Mouse (Mus musculus) liver, adult 2 months (tissue): ENCODE results near the gene Slc39a9. TPM values are rescaled to one million over a fixed set of nuclear protein-coding genes. Genes with fewer than 3 reads are reported as not detected.

ENCODE experiments used
- DNase-seq: peaks from one replicate; pipeline ENCODE4 v3.0.0-alpha.2; 2011; ENCODE audit warnings: low read depth, low spot score; ENCODE audit errors: extremely low read depth
- H3K27ac ChIP-seq: fragments of 200-500 bp; replicated peaks from 2 replicates; pipeline ENCODE4 v1.5.1; 2012; ENCODE audit warnings: low read depth, mild to moderate bottlenecking, control low read depth, inconsistent platforms, low read length; ENCODE audit not compliant: insufficient read depth
- H3K27me3 ChIP-seq: fragments of 200-500 bp; 2 replicates; pipeline ENCODE4 v1.6.1; 2012; ENCODE audit warnings: mild to moderate bottlenecking, moderate library complexity, low read length, inconsistent platforms; ENCODE audit not compliant: control insufficient read depth, insufficient read depth
- H3K36me3 ChIP-seq: fragments of 200-500 bp; 2 replicates; pipeline ENCODE4 v1.6.1; 2012; ENCODE audit warnings: low read length, inconsistent platforms; ENCODE audit not compliant: control insufficient read depth, insufficient read depth
- H3K4me1 ChIP-seq: fragments of 200-500 bp; 2 replicates; pipeline ENCODE4 v1.6.1; 2011; ENCODE audit warnings: low read length; ENCODE audit not compliant: control insufficient read depth, insufficient read depth
- H3K4me3 ChIP-seq: fragments of 200-500 bp; 2 replicates; pipeline ENCODE4 v1.5.1; 2011; ENCODE audit warnings: low read depth, mild to moderate bottlenecking, control low read depth, low read length, moderate library complexity; ENCODE audit not compliant: insufficient read depth
- H3K79me2 ChIP-seq: fragments of 200-500 bp; 2 replicates; pipeline ENCODE4 v1.6.1; 2012; ENCODE audit warnings: inconsistent platforms, mild to moderate bottlenecking, low read length, moderate library complexity; ENCODE audit not compliant: control insufficient read depth, insufficient read depth
- H3K9ac ChIP-seq: fragments of 200-500 bp; 2 replicates; pipeline ENCODE4 v1.6.1; 2012; ENCODE audit warnings: low read depth, mild to moderate bottlenecking, control low read depth, inconsistent platforms, low read length
- CTCF ChIP-seq: fragments of 200-500 bp; IDR thresholded peaks from 2 replicates; pipeline ENCODE4 v1.5.1; 2011; ENCODE audit warnings: low read depth, low read length, control low read depth
- POLR2A ChIP-seq: fragments of 200-500 bp; IDR thresholded peaks from 2 replicates; pipeline ENCODE4 v1.6.1; 2011; ENCODE audit warnings: low read length, control low read depth; ENCODE audit not compliant: insufficient read depth; ENCODE audit errors: extremely low read depth
- WGBS: fragments of 180-500 bp; shearing (Covaris S2); methylation state at CpG from one replicate; pipeline ENCODE4 v1.1.7; 2018; 5-methylcytosine and 5-hydroxymethylcytosine counted together
- polyA plus RNA-seq: library from polyadenylated mRNA; depleted of rRNA; stranded (reverse); fragments of >200 nt; gene quantifications from 2 replicates; pipeline ENCODE4 v1.2.3, GENCODE M21; 2012
- total RNA-seq: library from RNA; depleted of rRNA; stranded (reverse); fragments of >200 nt; gene quantifications from 2 replicates; pipeline ENCODE4 v1.2.3, GENCODE M21; 2014

Gene Slc39a9
- total and polyA plus RNA-seq, 2 experiments: 20.8 to 51.4 TPM

DNA sequence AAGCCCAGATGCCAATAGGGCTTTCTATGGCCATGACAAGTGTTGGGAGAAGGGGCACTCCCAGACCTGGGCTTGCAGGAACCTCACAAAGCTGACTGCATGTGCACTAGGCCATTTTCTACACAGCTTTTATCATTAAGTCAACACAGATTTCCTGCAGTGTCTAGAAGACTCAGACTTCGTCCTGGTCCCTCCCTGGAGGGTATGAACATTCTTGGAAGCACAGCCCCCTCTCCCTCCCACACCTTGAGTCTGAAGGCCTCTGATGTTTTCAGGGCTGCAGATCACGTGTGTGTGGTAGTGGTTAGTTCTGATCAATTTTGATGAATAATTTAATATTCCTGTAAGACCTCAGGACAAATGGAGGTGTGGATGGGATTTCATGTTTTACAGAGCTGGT, 50.0 kb downstream of the Slc39a9 start:
- TF ChIP-seq POLR2A (no peak), CTCF (no peak)
- Histone ChIP-seq H3K27me3 (peaks cover 10% of the 10 kb centered on the region), H3K27ac (no peak overlapping the region), H3K9ac (no peak overlapping the region), H3K79me2 (no peaks in the 10 kb centered on the region), H3K4me3 (no peak overlapping the region), H3K4me1 (no peaks in the 10 kb centered on the region), H3K36me3 (no peaks in the 10 kb centered on the region)
- DNase-seq: no peak
- 66% methylated on average over 2 of the region's 2 CpGs for WGBS

- Histone ChIP-seq H3K36me3 (no peaks in the 10 kb centered on the region), H3K27ac (no peak overlapping the region), H3K9ac (no peak overlapping the region), H3K4me1 (no peaks in the 10 kb centered on the region), H3K79me2 (no peaks in the 10 kb centered on the region), H3K27me3 (peaks cover 10% of the 10 kb centered on the region), H3K4me3 (no peak overlapping the region)
- no peak for DNase-seq
- TF ChIP-seq POLR2A (no peak), CTCF (no peak)
- 87% methylated on average over 3 of the region's 3 CpGs for WGBS
Observed at GRCm38 (mm10) chr12:80695004-80695403, 51.3 kb downstream of the Slc39a9 start.

- H3K27ac ChIP-seq: no peak overlapping the region
- WGBS: 75% methylated on average over 5 of the region's 5 CpGs
- no peak overlapping the region for H3K4me3 ChIP-seq
- H3K79me2 ChIP-seq: no peaks in the 10 kb centered on the region
- H3K4me1 ChIP-seq: no peaks in the 10 kb centered on the region
- H3K27me3 ChIP-seq: no peaks in the 10 kb centered on the region
- no peak for TF ChIP-seq CTCF
- no peak for TF ChIP-seq POLR2A
- DNase-seq: no peak
- no peaks in the 10 kb centered on the region for H3K36me3 ChIP-seq
- no peak overlapping the region for H3K9ac ChIP-seq
Observed at GRCm38 (mm10) chr12:80698526-80699143, 55.0 kb downstream of the Slc39a9 start.

DNA sequence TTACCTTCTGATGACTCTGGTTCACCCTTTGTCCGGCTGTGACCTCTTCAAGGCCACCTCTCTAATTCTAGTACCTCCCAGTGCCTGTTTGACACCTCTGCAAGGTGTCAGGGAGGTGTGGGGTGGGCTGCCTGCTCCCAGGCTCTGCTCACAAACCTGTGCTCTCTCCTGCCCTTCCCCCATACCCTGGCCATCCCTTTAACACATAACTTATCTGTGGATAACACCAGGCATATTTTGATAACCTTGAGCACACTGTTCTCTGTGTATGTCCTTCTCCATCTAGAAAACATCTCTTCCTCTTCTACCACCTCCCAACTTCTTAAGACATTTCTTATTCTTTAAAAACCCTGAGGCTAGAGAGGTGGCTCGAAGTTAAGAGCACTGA, 55.5 kb downstream of the Slc39a9 start:
- TF ChIP-seq POLR2A (no peak), CTCF (no peak)
- no peaks in the 10 kb centered on the region for H3K79me2 ChIP-seq
- no peaks in the 10 kb centered on the region for H3K4me1 ChIP-seq
- H3K36me3 ChIP-seq: no peaks in the 10 kb centered on the region
- no peak for DNase-seq
- no peak overlapping the region for H3K4me3 ChIP-seq
- 80% methylated on average over 2 of the region's 2 CpGs for WGBS
- H3K27ac ChIP-seq: no peak overlapping the region
- no peak overlapping the region for H3K9ac ChIP-seq
- no peaks in the 10 kb centered on the region for H3K27me3 ChIP-seq

GRCm38 (mm10) chr12:80701332-80701731, 57.6 kb downstream of the Slc39a9 start:
- H3K36me3 ChIP-seq: no peaks in the 10 kb centered on the region
- H3K9ac ChIP-seq: no peak overlapping the region
- no peaks in the 10 kb centered on the region for H3K4me1 ChIP-seq
- DNase-seq: peak; percentile 4
- no peak overlapping the region for H3K27ac ChIP-seq
- no peak overlapping the region for H3K4me3 ChIP-seq
- WGBS: 43% methylated on average over 7 of the region's 7 CpGs
- H3K79me2 ChIP-seq: no peaks in the 10 kb centered on the region
- TF ChIP-seq CTCF (no peak), POLR2A (no peak)
- no peaks in the 10 kb centered on the region for H3K27me3 ChIP-seq

DNA sequence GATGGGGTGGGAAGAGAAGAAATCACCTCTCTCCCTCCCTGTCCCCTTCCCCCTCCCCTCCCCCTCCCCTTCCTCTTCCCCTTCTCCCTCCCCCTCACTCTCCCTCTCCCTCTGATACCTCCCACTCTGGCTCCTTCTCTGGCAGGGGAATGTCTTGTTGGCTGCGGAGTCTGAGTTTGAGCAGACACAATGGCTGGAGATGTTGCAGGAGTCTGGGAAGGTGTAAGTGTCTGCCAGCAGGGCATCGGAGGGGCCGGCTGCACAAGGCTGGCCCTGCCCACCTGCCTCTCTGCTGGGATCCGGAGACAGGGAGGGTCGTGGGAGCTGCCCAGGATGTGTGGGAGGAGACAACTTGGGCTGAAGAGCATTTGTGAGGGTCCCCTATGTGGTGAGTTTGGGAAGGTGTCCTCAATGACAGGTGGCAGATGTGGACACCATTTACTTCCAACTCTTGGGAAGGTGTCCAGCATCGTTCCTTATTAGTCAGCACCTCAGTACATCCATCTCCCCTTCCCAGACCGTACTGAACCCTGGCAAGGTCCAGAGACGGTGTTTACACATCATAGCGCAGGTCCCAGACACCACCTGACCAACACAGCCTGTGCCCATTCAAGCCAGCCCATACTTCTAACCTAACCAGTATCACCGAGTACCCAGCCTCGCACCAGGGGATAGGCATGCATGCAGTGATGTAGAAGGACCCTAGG, 62.7 kb downstream of the Slc39a9 start:
- no peak overlapping the region for H3K9ac ChIP-seq
- peaks cover 7% of the 10 kb centered on the region; the same call in 1 of the 2 replicates for H3K4me1 ChIP-seq
- WGBS: 36% methylated on average over 11 of the region's 11 CpGs
- TF ChIP-seq CTCF: peak; percentile 18; the same call in 1 of the 2 replicates
- no peak for TF ChIP-seq POLR2A
- DNase-seq: peak; percentile 17
- H3K79me2 ChIP-seq: no peaks in the 10 kb centered on the region
- no peaks in the 10 kb centered on the region for H3K27me3 ChIP-seq
- H3K27ac ChIP-seq: no peak overlapping the region
- no peaks in the 10 kb centered on the region for H3K36me3 ChIP-seq
- H3K4me3 ChIP-seq: no peak overlapping the region
